Mouse (Mus musculus): ENCODE results near the gene Tsku. TPM values are rescaled to one million over a fixed set of nuclear protein-coding genes. Genes with fewer than 3 reads are reported as not detected.
A peak's percentile ranks its signal among the peaks of the same experiment; 100 is the strongest.

The Tsku gene
- 23.6 and 24.7 TPM in 2 replicates for polyA plus RNA-seq (2014; fragmentation: Nextera tagmentation; extraction: Ambion mirVana)

GRCm38 (mm10) chr7:98361063-98361652, at the start of gene Tsku:
Gene Tsku, minus strand, starts transcription at chr7:98361328.
- peak; percentile 95 for ATAC-seq (ENCODE audit: low read depth)
- peaks cover 33% of the 10 kb centered on the region for H3K4me1 ChIP-seq (ENCODE audit: control insufficient read depth, insufficient read depth, low read length)
- H3K36me3 ChIP-seq (ENCODE audit: control insufficient read depth, insufficient read depth, low read length) = 0 out of 2 replicates have a peak, but pooled peaks cover 4% of the 10 kb centered on the region
- WGBS = under 1% methylated on average over 41 of the region's 52 CpGs
- peak within 1 kb of the TSS; percentile 86 for H3K9ac ChIP-seq (ENCODE audit: low read depth, low read length)
- H3K9me3 ChIP-seq (ENCODE audit: control insufficient read depth, low read length) = no peaks in the 10 kb centered on the region
- peak within 1 kb of the TSS; percentile 93 for H3K4me2 ChIP-seq (ENCODE audit: low read depth, low read length)
- no peaks in the 10 kb centered on the region for H3K27me3 ChIP-seq (replicated peaks; ENCODE audit: control insufficient read depth, insufficient read depth, low read length)
- peak within 1 kb of the TSS; percentile 88 for H3K27ac ChIP-seq (replicated peaks; ENCODE audit: low read depth, low read length)
- peak; percentile 99 for DNase-seq (ENCODE audit: low spot score)
- H3K4me3 ChIP-seq (ENCODE audit: low read depth, low read length) = peak within 1 kb of the TSS; percentile 70

- WGBS = 79% methylated on average over 5 of the region's 5 CpGs
- ATAC-seq (ENCODE audit: low read depth) (no peak), DNase-seq (ENCODE audit: low spot score) (no peak)
- H3K36me3 ChIP-seq (ENCODE audit: control insufficient read depth, insufficient read depth, low read length) = no peaks in the 10 kb centered on the region
- no peaks in the 10 kb centered on the region for H3K4me1 ChIP-seq (ENCODE audit: control insufficient read depth, insufficient read depth, low read length)
- no peak overlapping the region for H3K4me2 ChIP-seq (ENCODE audit: low read depth, low read length)
- H3K4me3 ChIP-seq (ENCODE audit: low read depth, low read length) = no peak overlapping the region
- H3K27me3 ChIP-seq (replicated peaks; ENCODE audit: control insufficient read depth, insufficient read depth, low read length) = no peaks in the 10 kb centered on the region
- H3K27ac ChIP-seq (replicated peaks; ENCODE audit: low read depth, low read length) = no peak overlapping the region
- no peak overlapping the region for H3K9ac ChIP-seq (ENCODE audit: low read depth, low read length)
- no peaks in the 10 kb centered on the region for H3K9me3 ChIP-seq (ENCODE audit: control insufficient read depth, low read length)
Measured at GRCm38 (mm10) chr7:98407615-98408014, 46.5 kb upstream of the Tsku start.

- WGBS = 50% methylated on average over 4 of the region's 4 CpGs
- Histone ChIP-seq H3K4me3 (ENCODE audit: low read depth, low read length) (no peak overlapping the region), H3K4me1 (ENCODE audit: control insufficient read depth, insufficient read depth, low read length) (no peaks in the 10 kb centered on the region), H3K27me3 (replicated peaks; ENCODE audit: control insufficient read depth, insufficient read depth, low read length) (no peaks in the 10 kb centered on the region), H3K4me2 (ENCODE audit: low read depth, low read length) (no peak overlapping the region), H3K36me3 (ENCODE audit: control insufficient read depth, insufficient read depth, low read length) (no peaks in the 10 kb centered on the region), H3K9ac (ENCODE audit: low read depth, low read length) (no peak overlapping the region), H3K9me3 (ENCODE audit: control insufficient read depth, low read length) (no peaks in the 10 kb centered on the region), H3K27ac (replicated peaks; ENCODE audit: low read depth, low read length) (no peak overlapping the region)
- ATAC-seq (ENCODE audit: low read depth) (0 out of 2 replicates have a peak, but pooled peaks have one; percentile 44), DNase-seq (ENCODE audit: low spot score) (no peak)
Measured at GRCm38 (mm10) chr7:98403996-98404395, 42.9 kb upstream of the Tsku start.

- DNase-seq (ENCODE audit: low spot score) (no peak), ATAC-seq (ENCODE audit: low read depth) (0 out of 2 replicates have a peak, but pooled peaks have one; percentile 41)
- Histone ChIP-seq H3K27ac (replicated peaks; ENCODE audit: low read depth, low read length) (no peak overlapping the region), H3K36me3 (ENCODE audit: control insufficient read depth, insufficient read depth, low read length) (no peaks in the 10 kb centered on the region), H3K9ac (ENCODE audit: low read depth, low read length) (no peak overlapping the region), H3K4me3 (ENCODE audit: low read depth, low read length) (no peak overlapping the region), H3K27me3 (replicated peaks; ENCODE audit: control insufficient read depth, insufficient read depth, low read length) (no peaks in the 10 kb centered on the region), H3K4me1 (ENCODE audit: control insufficient read depth, insufficient read depth, low read length) (no peaks in the 10 kb centered on the region), H3K9me3 (ENCODE audit: control insufficient read depth, low read length) (no peaks in the 10 kb centered on the region), H3K4me2 (ENCODE audit: low read depth, low read length) (no peak overlapping the region)
- WGBS = 50% methylated on average over 15 of the region's 15 CpGs
Measured at GRCm38 (mm10) chr7:98402582-98403574, 41.8 kb upstream of the Tsku start.

- Histone ChIP-seq H3K4me2 (ENCODE audit: low read depth, low read length) (no peak overlapping the region), H3K9ac (ENCODE audit: low read depth, low read length) (no peak overlapping the region), H3K36me3 (ENCODE audit: control insufficient read depth, insufficient read depth, low read length) (no peaks in the 10 kb centered on the region), H3K4me1 (ENCODE audit: control insufficient read depth, insufficient read depth, low read length) (peaks cover 8% of the 10 kb centered on the region; the same call in 1 of the 2 replicates), H3K27me3 (replicated peaks; ENCODE audit: control insufficient read depth, insufficient read depth, low read length) (no peaks in the 10 kb centered on the region), H3K4me3 (ENCODE audit: low read depth, low read length) (no peak overlapping the region), H3K27ac (replicated peaks; ENCODE audit: low read depth, low read length) (no peak overlapping the region), H3K9me3 (ENCODE audit: control insufficient read depth, low read length) (no peaks in the 10 kb centered on the region)
- 82% methylated on average over 8 of the region's 8 CpGs for WGBS
- DNase-seq (ENCODE audit: low spot score) (no peak), ATAC-seq (ENCODE audit: low read depth) (no peak)
Measured at GRCm38 (mm10) chr7:98392466-98393201, 31.5 kb upstream of the Tsku start.

- DNase-seq (ENCODE audit: low spot score) (peak; percentile 71), ATAC-seq (ENCODE audit: low read depth) (peak; percentile 55; the same call in 1 of the 2 replicates)
- Histone ChIP-seq H3K36me3 (ENCODE audit: control insufficient read depth, insufficient read depth, low read length) (no peaks in the 10 kb centered on the region), H3K27me3 (replicated peaks; ENCODE audit: control insufficient read depth, insufficient read depth, low read length) (no peaks in the 10 kb centered on the region), H3K27ac (replicated peaks; ENCODE audit: low read depth, low read length) (no peak overlapping the region), H3K9ac (ENCODE audit: low read depth, low read length) (no peak overlapping the region), H3K4me1 (ENCODE audit: control insufficient read depth, insufficient read depth, low read length) (peaks cover 8% of the 10 kb centered on the region; the same call in 1 of the 2 replicates), H3K9me3 (ENCODE audit: control insufficient read depth, low read length) (no peaks in the 10 kb centered on the region), H3K4me2 (ENCODE audit: low read depth, low read length) (no peak overlapping the region), H3K4me3 (ENCODE audit: low read depth, low read length) (no peak overlapping the region)
- WGBS = 55% methylated on average over 7 of the region's 7 CpGs
Measured at GRCm38 (mm10) chr7:98391351-98391936, 30.3 kb upstream of the Tsku start.

- Histone ChIP-seq H3K27ac (replicated peaks; ENCODE audit: low read depth, low read length) (no peak overlapping the region), H3K27me3 (replicated peaks; ENCODE audit: control insufficient read depth, insufficient read depth, low read length) (no peaks in the 10 kb centered on the region), H3K4me2 (ENCODE audit: low read depth, low read length) (no peak overlapping the region), H3K4me3 (ENCODE audit: low read depth, low read length) (no peak overlapping the region), H3K4me1 (ENCODE audit: control insufficient read depth, insufficient read depth, low read length) (peaks cover 8% of the 10 kb centered on the region; the same call in 1 of the 2 replicates), H3K36me3 (ENCODE audit: control insufficient read depth, insufficient read depth, low read length) (no peaks in the 10 kb centered on the region), H3K9me3 (ENCODE audit: control insufficient read depth, low read length) (no peaks in the 10 kb centered on the region), H3K9ac (ENCODE audit: low read depth, low read length) (no peak overlapping the region)
- 77% methylated on average over 2 of the region's 2 CpGs for WGBS
- ATAC-seq (ENCODE audit: low read depth) (no peak), DNase-seq (ENCODE audit: low spot score) (peak; percentile 40)
Measured at GRCm38 (mm10) chr7:98390486-98390885, 29.4 kb upstream of the Tsku start.

- ATAC-seq (ENCODE audit: low read depth) = no peak
- H3K4me2 ChIP-seq (ENCODE audit: low read depth, low read length) = no peak overlapping the region
- no peak for DNase-seq (ENCODE audit: low spot score)
- H3K27ac ChIP-seq (replicated peaks; ENCODE audit: low read depth, low read length) = no peak overlapping the region
- H3K4me1 ChIP-seq (ENCODE audit: control insufficient read depth, insufficient read depth, low read length) = peaks cover 8% of the 10 kb centered on the region; the same call in 1 of the 2 replicates
- WGBS = 82% methylated on average over 9 of the region's 9 CpGs
- H3K4me3 ChIP-seq (ENCODE audit: low read depth, low read length) = no peak overlapping the region
- H3K9me3 ChIP-seq (ENCODE audit: control insufficient read depth, low read length) = no peaks in the 10 kb centered on the region
- no peaks in the 10 kb centered on the region for H3K27me3 ChIP-seq (replicated peaks; ENCODE audit: control insufficient read depth, insufficient read depth, low read length)
- no peaks in the 10 kb centered on the region for H3K36me3 ChIP-seq (ENCODE audit: control insufficient read depth, insufficient read depth, low read length)
- no peak overlapping the region for H3K9ac ChIP-seq (ENCODE audit: low read depth, low read length)
Measured at GRCm38 (mm10) chr7:98389656-98390055, 28.5 kb upstream of the Tsku start.
